Mouse (Mus musculus) cerebellum, postnatal 25 days (tissue): ENCODE results near the gene Ergic1.

Experiments
- DNase-seq, 2 experiments: peaks; one replicate each; pipeline ENCODE4 v3.0.0; 2021; ENCODE audit warnings: mixed read lengths in 2 of 2

Gene Ergic1

DNA sequence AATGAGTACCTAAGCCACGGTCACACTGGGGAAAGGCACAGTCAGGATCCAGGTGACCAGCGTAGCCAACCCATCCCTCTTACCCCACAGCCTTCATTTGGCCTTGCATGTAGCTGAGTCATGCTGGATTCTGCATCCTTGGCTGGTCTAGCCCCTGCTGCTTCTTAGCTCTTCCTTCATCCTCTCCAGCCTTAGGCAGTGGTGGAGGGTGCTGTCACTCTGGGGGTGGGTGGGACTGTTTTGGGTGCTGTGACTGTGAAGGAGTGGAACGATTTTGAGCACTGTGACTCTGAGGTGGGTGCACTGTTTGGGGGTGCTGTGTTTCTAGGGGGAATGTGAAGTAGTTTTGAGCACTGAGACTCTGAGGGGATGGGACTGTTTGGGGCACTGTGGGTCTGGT is 67.6 kb downstream of the Ergic1 start:
- DNase-seq: no peak

DNA sequence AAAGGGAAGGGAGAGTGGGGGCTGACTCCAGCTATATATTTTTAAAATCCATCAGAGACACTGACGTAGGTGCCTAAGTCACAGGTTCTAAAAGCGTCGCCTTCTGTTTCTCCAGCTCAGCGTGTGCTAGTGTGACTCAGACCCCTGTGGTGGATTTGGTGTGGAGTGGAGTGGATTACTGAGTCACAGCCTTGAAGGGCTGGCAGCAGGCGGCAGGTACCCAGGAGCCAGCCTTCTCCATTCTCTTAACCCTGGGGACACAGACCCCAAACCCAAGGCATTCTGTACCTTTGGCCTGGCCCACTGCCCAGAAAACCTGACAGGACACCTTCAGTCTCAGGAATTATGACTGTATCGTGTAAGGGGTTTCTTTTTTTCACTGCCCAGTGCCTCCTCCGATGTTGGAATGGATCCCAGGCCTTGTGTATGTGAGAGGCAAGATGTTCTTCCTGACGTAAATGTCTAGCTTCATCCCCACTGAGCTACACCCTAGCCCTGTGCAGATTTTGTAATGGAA is 70.6 kb downstream of the Ergic1 start:
- peak; percentile 67 to 71 for DNase-seq

GRCm38 (mm10) chr17:26633186-26633585 is 71.9 kb downstream of the Ergic1 start:
- no peak for DNase-seq

- no peak for DNase-seq
These were observed 72.6 kb downstream of the Ergic1 start for GRCm38 (mm10) chr17:26633926-26634325.

DNA sequence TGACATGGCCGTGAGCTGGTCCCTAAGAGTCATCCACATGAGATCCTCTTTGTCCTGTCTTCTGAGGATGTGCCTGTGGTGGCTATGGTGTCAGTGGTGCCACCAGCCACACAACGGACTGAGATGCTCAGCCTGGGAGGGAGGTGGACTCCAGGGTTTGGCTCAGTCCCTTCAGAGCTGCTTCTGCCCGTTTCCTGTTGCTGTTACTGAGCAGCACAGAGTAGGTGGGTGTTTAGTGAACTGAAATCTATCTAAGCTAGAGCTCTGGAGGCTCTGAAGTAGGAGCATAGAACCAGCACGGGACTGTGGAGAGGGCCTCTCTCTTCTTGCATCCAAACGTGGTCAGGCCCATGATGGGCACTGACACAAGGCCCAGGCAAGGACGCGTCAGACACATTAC is 73.2 kb downstream of the Ergic1 start:
- DNase-seq: no peak

- no peak for DNase-seq
These were observed 74.7 kb downstream of the Ergic1 start for GRCm38 (mm10) chr17:26635951-26636350.

GRCm38 (mm10) chr17:26637851-26638250 is 76.6 kb downstream of the Ergic1 start:
- DNase-seq: no peak

GRCm38 (mm10) chr17:26638655-26639054 is 77.4 kb downstream of the Ergic1 start:
- DNase-seq: peak; percentile 91 to 95

GRCm38 (mm10) chr17:26639791-26640190 is 78.5 kb downstream of the Ergic1 start:
- DNase-seq: no peak

DNA sequence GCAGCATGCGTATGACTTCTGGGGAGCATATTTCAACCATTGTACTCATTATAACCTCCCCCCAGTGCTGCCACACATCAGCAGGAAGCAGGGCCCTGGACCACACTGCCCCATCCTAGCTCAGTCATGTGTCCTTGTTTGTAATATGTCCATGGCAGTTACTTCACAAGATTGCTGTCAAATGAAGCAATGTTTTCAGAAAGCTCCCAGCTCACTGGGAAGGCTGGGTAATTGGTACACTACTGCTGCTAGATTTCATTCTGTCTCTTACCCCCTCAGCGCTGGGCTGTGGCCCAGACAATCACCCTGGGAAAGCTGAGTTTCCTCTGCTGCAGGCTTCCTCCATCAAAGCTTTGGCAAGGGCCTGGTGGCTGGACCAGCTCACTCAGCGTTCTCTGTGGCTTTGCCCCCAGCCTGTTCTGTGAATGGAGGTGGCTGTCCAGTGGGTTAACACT is 79.0 kb downstream of the Ergic1 start:
- no peak for DNase-seq

- DNase-seq: no peak
These were observed 82.2 kb downstream of the Ergic1 start for GRCm38 (mm10) chr17:26643456-26643855.

DNA sequence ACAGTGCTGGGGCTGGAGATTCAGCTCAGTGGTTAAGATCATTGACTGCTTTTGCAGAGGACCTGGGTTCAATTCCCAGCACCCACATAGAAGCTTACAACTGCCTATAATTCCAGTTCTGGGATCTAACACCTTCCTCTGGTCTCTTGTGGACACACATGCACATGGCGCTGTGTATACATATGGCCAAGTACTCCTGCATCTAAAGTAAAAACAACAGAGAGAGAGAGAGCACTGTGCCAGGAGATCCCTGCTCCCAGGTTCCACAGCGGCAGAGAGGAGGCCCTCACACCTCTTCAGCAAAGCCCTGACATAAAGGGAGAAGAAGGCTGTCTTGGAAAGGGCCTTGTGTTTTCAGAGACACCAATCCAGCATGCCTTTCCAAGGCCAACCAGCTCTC is 82.7 kb downstream of the Ergic1 start:
- DNase-seq: no peak

DNA sequence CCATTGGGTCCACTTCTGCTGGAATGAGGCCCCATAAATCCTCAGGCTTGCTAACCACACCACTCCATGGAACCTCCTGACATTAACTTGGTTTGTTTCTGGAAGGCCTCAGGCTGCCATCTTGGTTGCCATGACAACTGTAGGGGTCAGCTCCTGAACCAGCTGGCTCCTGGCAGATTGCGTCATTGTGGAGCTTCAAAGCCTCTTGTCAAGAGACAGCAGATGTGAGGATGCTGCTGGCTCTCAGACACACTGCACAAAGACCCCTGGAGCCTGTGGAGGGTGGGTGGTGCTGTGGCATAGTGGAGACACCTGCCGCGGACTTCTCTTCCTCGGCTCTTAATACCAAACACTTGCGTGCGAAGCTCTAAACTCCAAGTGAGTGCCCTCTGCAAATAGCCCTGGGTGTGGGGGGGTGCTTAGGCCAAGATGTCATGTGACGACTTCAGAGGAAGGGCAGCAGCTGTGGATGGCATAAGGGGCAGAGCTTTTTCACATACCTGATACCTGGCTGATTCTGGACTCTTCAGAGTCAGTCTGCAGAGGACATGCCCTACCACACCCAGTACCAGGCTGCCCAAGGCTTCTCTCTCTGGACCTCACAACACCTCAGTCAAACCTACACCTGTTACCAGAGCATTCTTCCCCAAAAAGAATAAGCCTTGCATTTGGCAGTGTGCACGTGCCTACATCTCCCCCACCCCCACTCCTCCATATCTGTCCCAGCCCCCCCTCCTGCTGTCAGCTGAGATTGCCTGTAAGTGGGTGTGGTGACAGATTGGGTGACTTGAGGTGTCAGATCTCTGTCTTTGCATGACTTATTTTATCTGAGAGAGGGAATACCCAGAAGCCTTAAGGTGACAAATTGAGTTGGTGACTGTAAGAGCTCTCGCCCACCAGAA is 83.5 kb downstream of the Ergic1 start:
- no peak for DNase-seq

DNA sequence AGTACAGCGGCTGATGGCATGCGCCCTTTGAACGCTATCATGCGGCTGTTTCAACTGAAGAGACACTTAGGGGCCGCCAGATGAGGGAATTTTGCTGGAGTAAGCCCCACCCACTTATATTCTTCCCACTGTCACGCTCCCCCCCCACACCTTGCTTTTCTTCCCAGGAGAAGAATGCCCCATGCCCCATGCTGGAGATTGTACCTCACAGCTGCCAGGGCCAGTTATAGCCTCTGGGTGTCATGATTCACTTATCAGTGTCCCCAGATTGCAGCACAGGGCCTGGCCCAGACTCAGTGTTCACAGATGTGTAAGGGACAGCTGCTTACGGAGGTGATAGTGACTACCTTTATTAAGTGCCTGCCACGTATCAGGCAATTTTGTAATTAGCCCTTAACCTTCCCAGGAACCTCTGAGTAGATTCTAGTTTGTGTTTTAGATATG is 84.1 kb downstream of the Ergic1 start:
- DNase-seq: no peak

GRCm38 (mm10) chr17:26647283-26647682 is 86.0 kb downstream of the Ergic1 start:
- DNase-seq: no peak

DNA sequence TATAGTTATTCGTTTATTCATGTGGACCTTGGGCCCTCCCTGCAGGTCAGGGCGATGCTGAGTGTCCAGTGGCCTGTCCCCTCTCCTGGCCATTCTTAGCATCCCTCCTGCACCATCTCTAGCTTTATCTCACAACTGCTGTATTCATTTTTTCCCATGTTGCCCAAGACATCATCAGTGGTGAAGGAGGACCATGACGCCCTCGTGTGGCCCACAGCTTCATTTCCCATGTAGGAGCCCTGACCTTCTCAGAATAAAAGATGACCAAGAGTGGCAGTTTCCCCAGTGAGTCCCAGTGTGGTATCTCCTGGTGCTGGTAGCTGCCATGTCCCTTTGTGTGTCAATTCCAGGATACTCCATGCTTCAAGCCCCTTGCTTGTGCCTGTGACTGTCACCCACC is 88.3 kb downstream of the Ergic1 start:
- peak in 1 of 2 experiments; percentile 35 for DNase-seq

DNA sequence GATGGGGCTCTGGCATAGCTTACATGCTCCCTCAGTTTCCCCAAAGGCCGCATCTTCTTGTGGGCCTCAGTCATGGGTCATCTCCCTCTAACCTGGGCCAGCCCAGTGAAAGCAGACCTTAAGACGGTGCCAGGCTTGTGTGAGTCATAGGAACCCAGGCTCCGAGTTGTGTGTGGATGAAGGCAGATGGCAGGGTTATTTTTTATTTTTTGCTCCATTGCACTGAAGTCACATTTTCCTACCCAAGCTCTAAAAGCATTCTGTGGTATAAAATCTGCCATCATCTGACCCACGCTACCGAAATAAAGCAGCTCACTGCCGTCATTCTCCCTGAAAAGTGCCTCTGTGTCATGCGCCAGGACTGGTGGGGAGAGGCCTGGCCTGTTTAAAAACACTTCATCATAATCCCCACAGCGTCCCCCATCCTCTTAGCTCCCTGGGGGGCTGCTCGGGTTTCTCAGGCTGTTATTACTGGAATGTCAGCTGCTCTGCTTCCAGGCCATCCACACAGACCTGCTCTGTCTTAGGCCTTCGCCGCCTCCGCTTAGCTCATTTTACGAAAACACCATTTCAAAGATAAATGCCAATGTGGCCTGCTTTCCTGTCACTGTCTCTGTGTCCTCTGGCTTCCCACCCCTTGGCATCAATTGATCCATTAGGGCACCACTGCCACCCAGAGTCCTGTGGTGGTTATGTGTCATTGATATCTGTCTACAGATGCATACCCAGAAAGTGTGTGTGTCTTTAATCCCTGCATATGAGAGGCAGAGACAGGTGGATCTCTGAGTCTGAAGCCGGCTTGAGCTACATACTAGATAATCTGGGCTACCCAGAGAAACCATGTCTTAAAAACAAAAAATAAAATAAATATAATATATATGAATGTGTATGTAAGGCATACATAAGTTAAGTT is 89.4 kb downstream of the Ergic1 start:
- DNase-seq: peak; percentile 74 to 76

- DNase-seq: no peak
These were observed 97.7 kb downstream of the Ergic1 start for GRCm38 (mm10) chr17:26658854-26659572.

- DNase-seq: no peak
These were observed 98.3 kb downstream of the Ergic1 start for GRCm38 (mm10) chr17:26659573-26659915.

DNA sequence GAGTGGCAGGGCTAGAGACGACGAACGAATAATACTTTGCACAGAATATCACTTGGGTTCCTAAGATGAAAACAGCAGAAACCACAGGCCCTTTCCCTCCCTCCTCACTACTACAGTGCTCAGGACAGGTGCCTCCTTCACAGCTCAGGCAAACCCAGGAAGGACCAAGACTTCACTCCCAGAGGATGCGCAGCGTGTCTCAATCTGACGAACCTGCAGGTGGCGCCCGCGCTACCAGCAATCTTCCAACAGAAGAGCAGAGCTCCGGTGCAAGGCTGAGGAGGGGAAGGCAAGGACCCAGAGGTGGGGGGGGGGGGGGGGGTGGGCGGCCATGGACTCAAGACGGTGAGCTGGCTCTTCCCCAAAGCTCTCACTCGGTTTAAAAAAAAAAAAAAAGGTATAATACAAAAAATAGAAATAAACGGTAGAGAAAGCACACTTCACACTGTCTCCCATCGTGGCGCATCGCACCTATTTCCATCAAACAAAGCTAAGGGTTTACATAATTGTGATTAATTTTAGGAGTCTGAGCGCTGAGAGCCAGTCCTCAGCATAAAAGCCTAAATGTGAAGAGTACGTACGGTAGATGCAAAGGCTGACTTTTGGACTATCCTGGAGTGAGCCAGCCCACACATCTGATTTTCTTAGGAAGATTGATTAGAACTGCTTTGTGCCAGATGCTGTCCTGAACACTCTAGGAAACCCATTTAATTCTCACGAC is 99.1 kb downstream of the Ergic1 start:
- peak; percentile 93 to 95 for DNase-seq

DNA sequence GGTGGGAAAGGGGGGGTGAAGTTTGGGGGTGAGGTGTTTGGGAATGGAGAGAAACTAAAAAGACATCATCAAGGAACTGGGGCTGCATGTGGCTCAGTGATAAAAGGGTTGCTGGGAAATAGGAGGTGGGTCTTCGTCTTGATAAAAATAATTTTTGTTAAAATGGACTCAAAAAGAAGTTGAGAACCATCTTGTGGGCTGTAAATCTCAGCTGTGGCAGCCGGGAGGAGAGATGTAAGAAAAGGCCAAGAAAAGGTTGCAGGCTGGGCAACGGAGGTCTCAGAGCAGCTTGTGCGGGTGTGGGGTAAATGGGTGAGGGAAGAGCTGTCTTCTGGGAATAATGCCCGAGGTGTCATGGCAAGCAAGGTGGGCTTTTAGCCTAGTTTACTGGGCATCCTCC is 100.9 kb downstream of the Ergic1 start:
- no peak for DNase-seq
